Mouse (Mus musculus) gastrocnemius, adult 2 months (tissue): ENCODE data around the gene Xpnpep2. TPM values are rescaled to one million over a fixed set of nuclear protein-coding genes. Genes with fewer than 3 reads are reported as not detected.

Experiments used
- DNase-seq: peaks from one replicate; pipeline ENCODE4 v3.0.0; 2022
- H3K27ac ChIP-seq: fragments of 200-600 bp; 2 replicates; pipeline ENCODE4 v1.8.1; 2022; ENCODE audit warnings: mild to moderate bottlenecking
- H3K4me3 ChIP-seq: fragments of 200-600 bp; 2 replicates; pipeline ENCODE4 v1.8.1; 2022; ENCODE audit warnings: mild to moderate bottlenecking, moderate library complexity
- CTCF ChIP-seq: fragments of 200-600 bp; IDR thresholded peaks from 2 replicates; pipeline ENCODE4 v1.8.1; 2022; ENCODE audit warnings: antibody characterized with exemption, mild to moderate bottlenecking, moderate library complexity
- intact Hi-C: fragments of 180-260 bp; cut with DNase I; formaldehyde crosslinking; loops from one replicate; pipeline ENCODE4 v1.15.1; 2025
- total RNA-seq, 2 experiments: library from RNA; stranded (reverse); gene quantifications; 2 replicates each; pipeline ENCODE4 v1.2.3; 2021

The Xpnpep2 gene
- total RNA-seq, 2 experiments from 2014 or later = 0.59 to 0.89 TPM

DNA sequence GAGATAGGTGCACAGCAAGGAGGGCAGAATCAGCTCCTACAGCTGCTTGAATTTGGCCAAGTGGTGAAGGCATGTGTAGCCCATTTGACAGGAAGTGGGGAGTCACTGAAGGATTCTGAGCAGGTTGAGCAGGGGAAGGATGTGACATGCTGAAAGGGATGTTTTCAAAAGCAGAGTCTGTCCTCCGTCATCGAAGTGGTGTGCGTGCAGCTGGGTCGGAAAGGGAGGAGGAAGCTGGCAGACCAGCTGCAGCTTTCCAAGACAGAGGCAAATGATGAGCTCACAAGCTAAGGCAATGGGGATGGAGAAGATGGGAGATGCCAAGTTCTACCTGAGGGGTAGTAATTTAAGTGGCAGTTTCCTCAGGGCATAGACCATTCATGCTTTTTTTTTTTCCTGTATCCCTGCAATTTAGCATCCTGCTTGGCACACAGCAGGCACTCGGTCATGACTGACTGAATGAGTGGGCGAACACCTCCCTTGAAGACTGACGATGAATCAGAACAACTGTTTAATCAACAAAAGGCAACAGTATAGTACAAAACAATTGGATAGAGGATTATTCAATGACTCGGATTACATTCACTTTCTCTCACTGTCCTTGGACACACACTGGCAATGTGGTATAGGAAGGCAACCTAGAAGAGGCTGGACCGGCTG lies 9.9 kb upstream of the Xpnpep2 start:
- no peak for TF ChIP-seq CTCF
- intact Hi-C loops = no loop called here
- H3K27ac ChIP-seq = no peak overlapping the region
- no peak for DNase-seq
- no peak overlapping the region for H3K4me3 ChIP-seq

DNA sequence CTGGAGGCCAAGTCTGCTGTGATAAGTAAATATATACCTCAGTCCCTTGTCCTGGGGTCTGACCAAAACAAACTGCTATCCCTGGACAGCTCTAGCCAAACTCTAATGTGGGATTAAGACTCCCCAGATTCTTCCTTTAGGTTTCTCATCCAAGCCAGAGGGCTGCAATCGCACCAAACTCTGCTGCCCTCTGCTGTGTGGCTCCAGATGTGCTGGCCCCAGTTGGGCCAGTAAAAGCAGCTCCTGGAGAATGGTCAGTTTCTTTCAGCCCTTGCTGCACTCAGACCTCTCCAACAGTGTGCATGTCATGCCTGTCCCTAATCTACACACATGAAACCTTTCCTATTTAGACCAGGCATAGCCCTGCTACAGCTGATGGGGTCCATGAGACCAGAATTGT lies 8.7 kb upstream of the Xpnpep2 start:
- intact Hi-C loops = loop anchor here (1.0 to 5.0 kb wide), 2 partner anchors 80 to 108 kb away; no protein-coding TSS in a partner anchor
- peak; percentile 43 for DNase-seq
- no peak overlapping the region for H3K4me3 ChIP-seq

DNA sequence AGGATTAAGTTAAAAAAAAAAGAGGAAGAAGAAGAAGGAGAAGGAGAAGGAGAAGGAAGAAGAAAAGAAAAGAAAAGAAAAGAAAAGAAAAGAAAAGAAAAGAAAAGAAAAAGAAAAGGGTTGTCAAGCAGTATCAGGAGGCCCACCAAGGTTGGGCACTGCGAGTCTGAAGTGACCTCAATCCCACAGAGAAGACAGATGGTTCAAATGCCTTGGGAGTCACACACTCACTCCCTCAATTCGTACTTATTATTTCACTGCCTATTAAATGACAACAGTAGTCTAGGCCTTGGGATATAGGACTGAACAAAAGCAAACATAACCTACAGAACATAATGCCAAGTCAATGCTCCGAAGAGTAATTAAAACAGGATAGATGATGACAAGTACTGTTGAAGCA lies 5.3 kb upstream of the Xpnpep2 start:
- no peak for DNase-seq
- intact Hi-C loops = loop anchor here (5.0 kb wide), 1 partner anchor 111 kb away; no protein-coding TSS in a partner anchor
- no peak for TF ChIP-seq CTCF
- Histone ChIP-seq H3K27ac (no peak overlapping the region), H3K4me3 (no peak overlapping the region)

More for the DNA sequence above, 8.7 kb upstream of the Xpnpep2 start:
- H3K27ac ChIP-seq = no peak overlapping the region
- peak; percentile 66 for TF ChIP-seq CTCF

DNA sequence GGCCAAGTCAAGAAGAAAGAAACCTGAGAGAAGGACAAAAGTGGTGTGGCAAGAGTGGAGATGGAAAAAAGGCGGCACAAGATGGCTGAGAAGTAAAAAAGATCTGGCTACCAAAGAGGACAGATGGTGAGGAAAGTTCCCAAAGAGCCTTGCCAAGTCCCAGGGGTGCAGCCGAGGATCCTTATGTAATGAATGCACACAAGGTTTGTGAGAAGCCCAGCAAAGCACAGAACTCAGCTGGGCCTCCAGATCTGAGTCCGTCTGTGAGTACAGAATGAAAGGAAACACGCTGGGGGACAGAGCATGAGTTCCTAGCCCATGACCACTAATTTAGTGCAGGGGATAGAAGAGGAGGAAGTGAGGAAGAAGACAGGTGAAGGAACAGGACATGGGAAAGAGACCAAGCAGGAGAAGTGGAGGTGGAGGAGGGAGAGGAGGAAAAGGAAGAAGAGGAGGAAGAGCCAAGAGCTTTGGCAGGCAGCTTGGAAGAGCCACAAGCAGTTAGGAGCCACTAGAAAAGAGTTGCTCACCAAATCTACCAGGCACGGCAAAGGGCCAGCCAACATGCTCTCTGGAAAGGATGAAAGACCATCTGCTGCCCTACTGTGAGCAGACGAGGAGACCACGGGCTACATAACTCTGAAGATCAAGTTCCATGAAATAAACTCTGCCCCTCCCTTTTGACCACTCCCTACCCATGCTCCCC lies 3.6 kb upstream of the Xpnpep2 start:
- DNase-seq = no peak
- H3K27ac ChIP-seq = no peak overlapping the region
- intact Hi-C loops = loop anchor here (5.0 kb wide), 1 partner anchor 113 kb away; no protein-coding TSS in a partner anchor
- no peak for TF ChIP-seq CTCF
- H3K4me3 ChIP-seq = no peak overlapping the region

DNA sequence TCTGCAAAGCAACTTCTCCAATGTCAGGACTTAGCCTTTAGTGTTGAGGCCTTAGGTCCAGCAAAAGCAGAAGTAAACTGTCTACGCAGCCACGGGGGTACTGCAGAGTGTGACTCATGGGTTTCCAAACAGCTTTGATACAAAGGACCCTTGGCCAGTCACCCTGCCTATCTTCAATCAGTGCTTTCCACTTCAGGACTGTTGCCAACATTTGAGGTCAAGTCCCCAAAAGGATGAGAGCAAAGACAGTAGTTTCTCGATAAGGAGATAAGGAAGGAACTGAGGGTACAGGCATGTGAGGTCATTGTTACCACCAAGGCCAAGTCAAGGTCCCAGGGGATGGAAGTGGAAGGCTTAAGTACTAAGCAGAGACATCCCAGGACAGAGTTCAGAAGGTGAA lies 2.3 kb upstream of the Xpnpep2 start:
- TF ChIP-seq CTCF = no peak
- H3K27ac ChIP-seq = no peak overlapping the region
- intact Hi-C loops = no loop called here
- H3K4me3 ChIP-seq = no peak overlapping the region
- peak; percentile 37 for DNase-seq

DNA sequence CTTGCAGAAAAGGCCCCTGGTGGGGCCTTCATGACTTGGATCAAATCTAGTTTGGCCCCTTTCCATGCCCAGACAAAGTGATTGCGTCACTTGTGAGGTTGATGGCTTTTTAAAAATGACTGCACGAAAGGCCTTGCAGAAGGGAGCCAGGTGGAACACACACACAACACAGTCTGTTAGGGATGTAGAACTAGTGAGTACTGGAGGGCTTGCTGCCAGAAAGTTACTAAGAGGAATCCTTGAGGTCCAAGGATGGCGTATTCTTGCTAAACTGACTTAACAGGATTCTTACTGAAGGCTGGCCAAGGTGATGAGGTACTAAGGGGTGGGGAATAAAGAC lies 761 bp downstream of the Xpnpep2 start:
- no peak overlapping the region for H3K4me3 ChIP-seq
- TF ChIP-seq CTCF = no peak
- peak overlapping the region; percentile 31 for H3K27ac ChIP-seq
- intact Hi-C loops = no loop called here
- no peak for DNase-seq

DNA sequence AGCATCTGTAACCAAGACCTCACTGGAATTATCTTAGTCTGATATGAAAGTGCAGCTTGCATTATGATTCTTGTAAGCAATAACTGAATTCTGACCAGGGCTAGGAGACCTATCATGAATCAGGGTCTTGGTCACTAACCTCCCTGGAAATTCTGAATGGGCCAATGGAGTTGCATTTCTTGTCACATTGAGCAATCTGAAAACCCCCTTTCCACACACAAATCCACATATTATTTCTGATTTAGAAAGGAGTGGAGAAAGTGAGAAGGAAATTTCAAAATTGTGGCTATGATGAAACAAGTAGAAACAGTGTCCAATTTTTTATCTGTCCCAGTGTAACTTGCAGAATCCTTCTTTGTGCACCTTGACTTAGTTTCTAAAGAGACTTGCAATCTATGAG lies 10.8 kb downstream of the Xpnpep2 start:
- DNase-seq = no peak
- no peak for TF ChIP-seq CTCF
- intact Hi-C loops = no loop called here
- Histone ChIP-seq H3K27ac (no peak overlapping the region), H3K4me3 (no peak overlapping the region)

DNA sequence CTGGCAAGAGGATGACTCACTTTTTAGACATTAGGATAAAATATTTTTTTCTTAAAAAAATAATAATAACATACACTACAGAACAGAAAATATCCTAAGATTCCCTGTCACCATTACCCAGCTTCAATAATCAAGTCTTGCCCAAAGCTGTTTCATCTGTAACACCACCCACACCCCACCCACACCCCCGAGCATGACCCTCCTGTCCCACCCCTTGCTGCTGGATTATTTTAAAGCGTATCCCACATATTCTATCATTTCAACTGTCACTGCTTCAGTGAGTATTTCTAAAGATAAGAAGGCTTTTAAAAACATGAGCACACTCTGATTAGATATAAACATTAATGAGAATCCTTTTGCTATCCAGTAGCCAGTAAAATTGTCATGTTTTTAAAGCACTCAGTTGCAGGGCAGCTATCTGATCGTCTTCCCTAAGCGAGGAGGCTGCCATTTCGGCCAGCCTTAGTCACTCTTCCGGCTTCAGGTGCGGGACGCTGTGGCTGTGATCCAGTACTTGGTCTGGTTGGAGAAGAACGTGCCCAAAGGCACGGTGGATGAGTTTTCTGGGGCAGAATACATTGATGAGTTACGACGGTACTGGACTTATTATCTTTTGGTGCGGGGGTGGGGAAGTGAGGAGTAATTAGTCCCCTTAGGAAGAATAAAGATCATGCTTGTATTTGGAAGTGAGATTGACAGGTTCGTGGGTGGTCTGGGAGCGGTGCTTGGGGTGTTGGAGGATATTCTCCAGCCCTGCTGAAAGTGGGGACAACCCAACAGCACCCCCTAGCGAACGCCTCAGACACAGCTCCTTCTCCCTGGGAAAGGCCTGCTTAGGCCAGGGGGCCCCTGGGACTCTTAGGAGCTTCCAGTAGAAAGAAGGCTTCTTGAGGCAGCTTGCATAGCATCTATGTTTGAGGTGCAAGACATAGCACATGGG lies 15.9 kb downstream of the Xpnpep2 start:
- peak; percentile 69 for DNase-seq
- intact Hi-C loops = loop anchor here (1.0 to 10.0 kb wide), 3 partner anchors 104 to 134 kb away; partner anchors contain the start of gene Utp14a
- peak; percentile 82 for TF ChIP-seq CTCF
- Histone ChIP-seq H3K27ac (0 out of 2 replicates have a peak overlapping the region, but pooled peaks have one; percentile 5), H3K4me3 (peak overlapping the region; percentile 47)

DNA sequence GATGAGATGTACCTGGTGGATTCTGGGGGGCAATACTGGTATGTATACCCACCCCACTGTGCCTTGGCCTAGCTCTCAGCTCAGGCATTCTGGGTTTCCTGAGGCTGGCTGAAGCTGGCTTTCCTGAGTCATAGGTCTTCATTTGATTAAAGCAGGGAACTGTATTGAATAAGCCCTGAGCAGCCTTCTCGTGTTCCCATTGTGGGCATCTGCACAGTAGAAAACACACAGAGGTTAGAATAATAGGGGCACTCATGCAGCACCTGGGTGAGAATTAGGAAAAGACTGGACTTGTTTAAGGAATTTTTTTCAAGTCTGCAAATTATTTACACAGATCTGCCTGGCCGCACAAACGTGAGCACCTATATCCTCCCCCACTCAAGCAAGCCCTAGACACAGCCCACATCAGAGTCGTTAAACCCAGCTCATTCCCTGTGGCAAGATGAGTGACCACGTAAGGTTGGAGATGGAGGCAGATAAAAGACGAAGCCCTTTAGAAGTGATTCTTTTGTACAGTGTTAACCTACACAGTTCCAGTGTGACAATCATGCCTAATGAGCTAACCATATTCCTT lies 18.5 kb downstream of the Xpnpep2 start:
- no peak for DNase-seq
- Histone ChIP-seq H3K27ac (no peak overlapping the region), H3K4me3 (no peak overlapping the region)
- TF ChIP-seq CTCF = no peak
- intact Hi-C loops = loop anchor here (10.0 kb wide), 1 partner anchor 128 kb away; the partner anchor contains the start of gene Utp14a

DNA sequence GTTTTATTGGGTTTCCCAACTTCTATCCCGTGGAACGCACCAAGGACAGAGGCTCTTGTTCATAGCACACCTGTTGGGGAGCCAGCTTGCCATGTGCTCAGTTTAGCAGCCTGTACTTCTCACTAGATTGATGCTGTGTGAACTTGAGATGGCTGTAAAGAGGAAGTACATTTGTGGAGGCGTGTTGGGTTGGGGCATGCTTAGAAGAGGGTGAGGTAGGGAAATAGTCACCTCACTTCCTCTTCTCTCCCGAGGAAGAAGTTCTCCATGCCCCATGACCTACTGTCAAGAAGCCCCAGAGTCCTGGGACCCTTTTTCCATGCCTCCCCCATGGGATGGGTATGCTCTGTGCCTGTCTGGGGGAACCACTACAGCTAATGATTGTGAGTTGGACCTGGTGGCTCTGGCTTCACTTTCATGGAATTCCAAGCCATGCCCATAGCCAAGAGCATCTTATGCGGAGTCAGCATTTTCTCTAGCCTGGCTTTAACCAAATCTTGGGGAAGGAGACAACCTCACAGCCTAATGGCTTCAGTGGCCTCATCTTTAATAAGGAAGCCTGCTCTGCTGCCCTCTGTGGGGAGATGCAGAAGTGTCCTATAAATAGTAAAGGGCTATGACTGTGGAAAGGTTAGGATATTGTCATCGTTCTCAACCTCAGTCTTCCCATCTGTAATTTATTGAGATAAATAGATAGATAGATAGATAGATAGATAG lies 19.1 kb downstream of the Xpnpep2 start:
- no peak for TF ChIP-seq CTCF
- intact Hi-C loops = loop anchor here (10.0 kb wide), 1 partner anchor 127 kb away; the partner anchor contains the start of gene Utp14a
- Histone ChIP-seq H3K27ac (no peak overlapping the region), H3K4me3 (no peak overlapping the region)
- DNase-seq = no peak

DNA sequence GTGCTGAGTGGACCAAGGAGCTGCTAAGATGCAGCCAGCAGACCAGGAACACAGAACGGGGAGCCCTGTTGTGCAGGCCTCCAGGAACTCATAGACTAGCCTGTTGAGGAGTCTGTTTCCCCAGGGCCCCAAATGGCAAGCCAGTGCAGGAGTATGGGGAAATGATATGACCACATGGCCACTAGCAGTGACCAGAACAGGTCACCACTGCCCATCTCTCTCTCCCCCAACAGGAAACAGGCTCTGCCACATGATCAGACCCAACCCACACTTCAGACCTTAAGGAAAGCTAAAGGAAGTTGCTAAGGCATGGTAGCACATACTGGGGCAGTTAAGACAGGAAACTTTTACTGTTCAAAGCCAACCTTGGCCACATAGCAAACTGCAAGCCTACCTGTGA lies 20.6 kb downstream of the Xpnpep2 start:
- no peak overlapping the region for H3K27ac ChIP-seq
- TF ChIP-seq CTCF = no peak
- no peak overlapping the region for H3K4me3 ChIP-seq
- intact Hi-C loops = loop anchor here (10.0 kb wide), 1 partner anchor 126 kb away; the partner anchor contains the start of gene Utp14a
- no peak for DNase-seq
